ENCODE assay signal across 10 mouse cellular contexts in genomic region chr9:90242855-90243254, GRCm38 (mm10). TPM values are rescaled to one million over a fixed set of nuclear protein-coding genes. Genes with fewer than 3 reads are reported as not detected.
DNase-seq lines count a peak whose midpoint lies in the region; ATAC-seq and TF ChIP-seq lines count a peak whose summit lies in the region.
"Had no signal": no experiment of that assay in that cellular context is flagged by ENCODE, and none has a peak within 500 bp of the region (broad histone marks: within the 10 kb centered on the region; RNA-seq: fewer than 3 reads in every experiment).

No protein-coding gene starts in this region.

- peaks cover 79% of the 10 kb centered on the region for H3K4me1 ChIP-seq in liver, embryonic 16.5 days (ENCODE audit: control insufficient read depth, low read depth, low read length)
- H3K4me1 ChIP-seq in small intestine, adult 2 months (ENCODE audit: control insufficient read depth, insufficient read depth, insufficient read length, low read length) = peaks cover 6% of the 10 kb centered on the region; the same call in 1 of the 2 replicates
- H3K4me1 ChIP-seq in forebrain, postnatal 0 days (ENCODE audit: insufficient read depth) = no peaks in the 10 kb centered on the region
- H3K4me1 ChIP-seq: forebrain, embryonic 12.5 days had no signal

- no peaks in the 10 kb centered on the region for H3K9me3 ChIP-seq in liver, embryonic 16.5 days (replicated peaks; ENCODE audit: control insufficient read depth, low read length)
- no peaks in the 10 kb centered on the region for H3K9me3 ChIP-seq in forebrain, postnatal 0 days (ENCODE audit: low read length)
- H3K9me3 ChIP-seq: forebrain, embryonic 12.5 days had no signal

- peak; percentile 32 to 40 for DNase-seq in cerebellum, postnatal 25 days
- DNase-seq in cerebellum, adult 9-10 months = no peak
- DNase-seq in ovary, postnatal 10 days (ENCODE audit: low spot score) = no peak
- DNase-seq in forebrain, postnatal 0 days = no peak
- DNase-seq in ovary, postnatal 36 days (ENCODE audit: low spot score) = no peak
- DNase-seq: kidney, adult 11 months had no signal

- H3K36me3 ChIP-seq in liver, embryonic 16.5 days (ENCODE audit: control insufficient read depth, insufficient read depth) = peaks cover 43% of the 10 kb centered on the region
- peaks cover 19% of the 10 kb centered on the region for H3K36me3 ChIP-seq in small intestine, adult 2 months (ENCODE audit: control insufficient read depth, insufficient read depth, low read length)
- H3K36me3 ChIP-seq in forebrain, postnatal 0 days (ENCODE audit: insufficient read depth) = peaks cover 15% of the 10 kb centered on the region

- no peak overlapping the region for H3K4me3 ChIP-seq in liver, embryonic 16.5 days (ENCODE audit: low read depth, low read length)
- H3K4me3 ChIP-seq in small intestine, adult 2 months (ENCODE audit: low read depth, low read length) = no peak overlapping the region
- H3K4me3 ChIP-seq in forebrain, postnatal 0 days (ENCODE audit: low read depth, low read length) = no peak overlapping the region
- H3K4me3 ChIP-seq: forebrain, embryonic 12.5 days had no signal

- no peak for TF ChIP-seq CTCF in small intestine, adult 2 months (IDR thresholded peaks at IDR 0.05; ENCODE audit: extremely low read depth, insufficient read length, insufficient replicate concordance, low read depth, low read length)
- no peak for TF ChIP-seq CTCF in forebrain, postnatal 0 days (IDR thresholded peaks at IDR 0.05; ENCODE audit: low read depth)

- no peaks in the 10 kb centered on the region for H3K27me3 ChIP-seq in liver, embryonic 16.5 days (ENCODE audit: control insufficient read depth, insufficient read depth, low read depth, low read length)
- no peaks in the 10 kb centered on the region for H3K27me3 ChIP-seq in small intestine, adult 2 months (ENCODE audit: control insufficient read depth, insufficient read depth, low read length)
- no peaks in the 10 kb centered on the region for H3K27me3 ChIP-seq in forebrain, postnatal 0 days (ENCODE audit: insufficient read depth, low read length)
- H3K27me3 ChIP-seq: forebrain, embryonic 12.5 days had no signal

- peak overlapping the region; percentile 52 for H3K9ac ChIP-seq in liver, embryonic 16.5 days (ENCODE audit: low read depth, low read length)
- H3K9ac ChIP-seq in forebrain, postnatal 0 days = no peak overlapping the region
- H3K9ac ChIP-seq: forebrain, embryonic 12.5 days had no signal

- WGBS in liver, embryonic 16.5 days (ENCODE audit: insufficient replicate concordance) = 30% methylated on average over 7 of the region's 7 CpGs
- 77% methylated on average over 7 of the region's 7 CpGs for WGBS in small intestine, adult 2 months
- 85% methylated on average over 7 of the region's 7 CpGs for WGBS in forebrain, postnatal 0 days

- peak overlapping the region; percentile 6 for H3K4me2 ChIP-seq in liver, embryonic 16.5 days (ENCODE audit: low read depth, low read length)
- H3K4me2 ChIP-seq in forebrain, postnatal 0 days (ENCODE audit: low read depth) = no peak overlapping the region
- H3K4me2 ChIP-seq: forebrain, embryonic 12.5 days had no signal

- TF ChIP-seq POLR2A in small intestine, adult 2 months (IDR thresholded peaks at IDR 0.05; ENCODE audit: low read depth, low read length) = no peak

- ATAC-seq in activated CD4-positive, CD25-positive, alpha-beta regulatory T cell, adult 4 months = peak; percentile 79
- peak; percentile 37 for ATAC-seq in liver, embryonic 16.5 days (ENCODE audit: low read depth)
- ATAC-seq in forebrain, postnatal 0 days = no peak

- H3K27ac ChIP-seq in liver, embryonic 16.5 days (ENCODE audit: low read length) = peak overlapping the region; percentile 85
- H3K27ac ChIP-seq in small intestine, adult 2 months (ENCODE audit: insufficient read depth, low read depth, low read length) = peak overlapping the region; percentile 52
- no peak overlapping the region for H3K27ac ChIP-seq in forebrain, postnatal 0 days (ENCODE audit: low read depth, low read length)
- H3K27ac ChIP-seq: forebrain, embryonic 12.5 days had no signal

RNA-seq across cellular contexts. Expression of gene Tbc1d2b, which starts 27.7 kb away (rescaled TPM):
- polyA plus RNA-seq in activated CD4-positive, CD25-positive, alpha-beta regulatory T cell, adult 4 months (2017; shearing (Covaris generic)) = 10 to 100 TPM; 10.2 to 11.4 TPM
- 8.0 and 8.3 TPM in 2 replicates for polyA plus RNA-seq in liver, embryonic 16.5 days (2015; fragmentation: Nextera tagmentation; extraction: Ambion mirVana)
- polyA plus RNA-seq in small intestine, adult 2 months (2012; rRNA removed) = 9.6 and 13.1 TPM in 2 replicates
- total RNA-seq in forebrain, postnatal 0 days (2014; rRNA removed) = 13.5 and 16.7 TPM in 2 replicates
- 3.1 and 4.0 TPM in 2 replicates for polyA plus RNA-seq in forebrain, postnatal 0 days (2015; fragmentation: Nextera tagmentation; extraction: Ambion mirVana)

Comparison
In these comparisons a context has a peak if more than half of its experiments do, and no peak if none do; other contexts are left out.
1. DNase-seq: peak in cerebellum, postnatal 25 days (2 of 2); none in cerebellum, adult 9-10 months (single experiment), ovary, postnatal 10 days (single experiment), forebrain, postnatal 0 days (single experiment) and ovary, postnatal 36 days (single experiment).